8 mouse cellular contexts compared by ENCODE assay signal in the genomic region with DNA sequence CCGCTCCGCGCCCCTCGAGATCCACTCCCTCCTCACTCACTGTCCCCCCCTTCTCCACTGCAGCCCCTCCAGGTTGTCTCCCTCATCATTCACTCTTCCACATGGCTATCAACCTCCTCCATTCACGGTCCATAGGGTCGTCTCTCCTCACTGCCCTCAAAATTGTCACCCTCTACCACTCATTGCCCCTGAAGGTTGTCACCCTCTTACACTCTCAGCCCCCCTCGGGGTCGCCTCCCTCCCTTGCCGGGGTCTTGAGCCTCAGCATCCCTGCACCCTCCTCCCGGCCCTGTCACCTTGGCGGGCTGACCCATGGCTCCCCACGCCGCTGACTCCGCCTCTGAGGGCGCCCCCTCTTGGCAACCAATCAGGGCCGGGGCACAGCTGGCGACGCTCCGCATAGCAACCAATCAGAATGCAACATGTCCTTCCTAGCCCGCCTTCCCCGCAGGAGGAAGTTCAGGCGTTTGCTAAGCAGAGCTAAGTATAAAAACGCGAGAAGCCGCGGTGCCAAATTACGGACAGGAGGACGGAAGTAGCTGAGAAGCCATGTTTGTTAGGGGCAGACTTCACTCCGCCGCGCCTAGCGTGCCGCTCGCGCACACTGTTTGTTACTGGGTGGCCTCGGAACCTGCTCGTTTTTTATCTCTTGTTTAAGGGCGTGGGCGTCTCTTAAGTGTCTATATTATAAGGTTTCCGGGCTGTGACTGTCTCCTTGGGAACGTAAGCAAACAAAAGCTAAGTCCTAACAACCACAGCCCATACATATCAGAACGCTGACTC. TPM values are rescaled to one million over a fixed set of nuclear protein-coding genes. Genes with fewer than 3 reads are reported as not detected.
DNase-seq lines count a peak whose midpoint lies in the region; ATAC-seq lines count a peak whose summit lies in the region.

A gene (minus strand): TSS at position 661 of the 783 bp plus-strand sequence.

- peak; percentile 99 for DNase-seq in adipocyte (ENCODE audit: low spot score)
- peak; percentile 98 for DNase-seq in embryo, embryonic 10 days (ENCODE audit: low spot score)
- peak; percentile 94 for DNase-seq in gastrocnemius, postnatal 10 days
- DNase-seq in induced T-regulatory cell, adult 2 months (ENCODE audit: low read depth): peak; percentile 99
- peak; percentile 97 to 98 for DNase-seq in left cerebral cortex, adult 9 months (ENCODE audit: low spot score in 2 of 2)
- peak; percentile 97 for DNase-seq in right cerebral cortex, postnatal 14 days
- DNase-seq in urinary bladder, postnatal 36 days (ENCODE audit: low spot score in 2 of 2): peak; percentile 90 to 96

- ATAC-seq in megakaryocyte progenitor cell, adult 5-6 weeks (replicated peaks; ENCODE audit: poor library complexity): peak; percentile 92

RNA-seq across cellular contexts. Expression of the gene that starts here (rescaled TPM):
- 10 to 100 TPM; 15.8 to 21.1 TPM for total RNA-seq in gastrocnemius, postnatal 10 days (2021)
- 2.9 and 5.3 TPM in 2 replicates for total RNA-seq in megakaryocyte progenitor cell, adult 5-6 weeks (2015)
- 2.0 and 4.1 TPM in 2 replicates for total RNA-seq in megakaryocyte progenitor cell, adult 5-6 weeks (2017)

Comparison
In these comparisons a context has a peak if more than half of its experiments do, and no peak if none do; other contexts are left out.
1. Peak in every context shown above with its lines: DNase-seq and ATAC-seq.